14 mouse cellular contexts compared by ENCODE assay signal in the genomic region with DNA sequence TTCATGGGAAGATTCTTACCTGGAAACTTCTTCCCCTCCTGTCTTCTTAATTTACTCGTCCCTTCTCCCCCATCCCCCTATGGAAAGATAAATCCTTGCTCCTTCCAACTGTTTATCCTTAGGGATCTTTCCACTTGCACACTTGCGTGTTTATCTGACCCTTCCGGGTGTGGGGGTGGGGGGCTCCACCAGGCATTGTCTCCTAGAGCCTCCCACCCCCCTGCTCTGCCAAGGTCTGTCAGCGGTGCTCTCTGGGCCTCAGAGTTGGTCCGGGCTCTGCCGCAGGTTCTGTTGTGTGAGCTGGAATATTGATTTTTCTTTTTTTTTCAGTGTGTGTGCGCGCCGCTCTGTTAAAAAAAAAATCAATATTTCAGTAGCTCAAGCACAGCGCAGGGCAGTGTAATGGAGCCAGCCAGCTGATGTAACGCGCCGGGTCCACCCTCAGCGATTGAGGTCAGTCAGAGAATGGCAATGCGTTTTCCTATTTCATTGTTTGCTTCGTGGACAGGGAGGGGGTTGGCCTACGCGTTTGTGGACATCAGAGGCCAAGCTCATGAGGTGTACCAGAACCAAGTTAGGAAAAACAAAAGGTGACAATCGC.
A peak's percentile ranks its signal among the peaks of the same experiment; 100 is the strongest.
DNase-seq lines count a peak whose midpoint lies in the region; ATAC-seq lines count a peak whose summit lies in the region.
"Had no signal": no experiment of that assay in that cellular context is flagged by ENCODE, and none has a peak within 500 bp of the region (broad histone marks: within the 10 kb centered on the region; RNA-seq: fewer than 3 reads in every experiment).

No protein-coding gene starts in this region.

- no peak overlapping the region for H3K4me2 ChIP-seq in forebrain, embryonic 11.5 days (ENCODE audit: low read depth, low read length, severe bottlenecking)
- no peak overlapping the region for H3K4me2 ChIP-seq in forebrain, embryonic 16.5 days (ENCODE audit: low read length)
- 0 out of 2 replicates have a peak overlapping the region, but pooled peaks have one; percentile 11 for H3K4me2 ChIP-seq in hindbrain, embryonic 15.5 days
- peak overlapping the region; percentile 92 for H3K4me2 ChIP-seq in liver, embryonic 15.5 days
- H3K4me2 ChIP-seq in neural tube, embryonic 15.5 days: no peak overlapping the region

- no peaks in the 10 kb centered on the region for H3K27me3 ChIP-seq in forebrain, embryonic 11.5 days (ENCODE audit: control insufficient read depth, insufficient read depth, low read length)
- 0 out of 2 replicates have a peak, but pooled peaks cover 2% of the 10 kb centered on the region for H3K27me3 ChIP-seq in forebrain, embryonic 16.5 days (replicated peaks; ENCODE audit: control insufficient read depth, insufficient read depth, low read length)
- peaks cover 10% of the 10 kb centered on the region for H3K27me3 ChIP-seq in hindbrain, embryonic 15.5 days
- H3K27me3 ChIP-seq in liver, embryonic 15.5 days: peaks cover 13% of the 10 kb centered on the region
- H3K27me3 ChIP-seq in neural tube, embryonic 15.5 days (replicated peaks): peaks cover 18% of the 10 kb centered on the region; the same call in 1 of the 2 replicates

- peak; percentile 50 for DNase-seq in forebrain, embryonic 11.5 days (ENCODE audit: low spot score)
- DNase-seq in testis, postnatal 10 days (ENCODE audit: low spot score): no peak
- DNase-seq: cerebellum, adult 11-12 months; kidney, adult 11 months; thymus, adult 18-20 months had no signal

- H3K9ac ChIP-seq in forebrain, embryonic 11.5 days (ENCODE audit: low read length): no peak overlapping the region
- H3K9ac ChIP-seq in forebrain, embryonic 16.5 days (replicated peaks; ENCODE audit: low read depth, low read length): no peak overlapping the region
- no peak overlapping the region for H3K9ac ChIP-seq in hindbrain, embryonic 15.5 days
- no peak overlapping the region for H3K9ac ChIP-seq in liver, embryonic 15.5 days
- no peak overlapping the region for H3K9ac ChIP-seq in neural tube, embryonic 15.5 days (replicated peaks)
- H3K9ac ChIP-seq: forebrain, embryonic 15.5 days had no signal

- 86% methylated on average over 19 of the region's 19 CpGs for WGBS in forebrain, embryonic 11.5 days
- 85% methylated on average over 19 of the region's 19 CpGs for WGBS in forebrain, embryonic 16.5 days
- WGBS in hindbrain, embryonic 15.5 days: 75% methylated on average over 19 of the region's 19 CpGs
- 73% methylated on average over 19 of the region's 19 CpGs for WGBS in liver, embryonic 15.5 days (ENCODE audit: insufficient replicate concordance)
- WGBS in neural tube, embryonic 15.5 days: 77% methylated on average over 19 of the region's 19 CpGs

- no peak for ATAC-seq in forebrain, embryonic 11.5 days (replicated peaks; ENCODE audit: low FRiP score)
- ATAC-seq in forebrain, embryonic 16.5 days: no peak
- no peak for ATAC-seq in hindbrain, embryonic 15.5 days (ENCODE audit: low FRiP score, low read depth)
- ATAC-seq in liver, embryonic 15.5 days (ENCODE audit: insufficient read depth): peak; percentile 22; the same call in 1 of the 2 replicates
- ATAC-seq in neural tube, embryonic 15.5 days (ENCODE audit: low FRiP score): 0 out of 2 replicates have a peak, but pooled peaks have one; percentile 21
- ATAC-seq in megakaryocyte-erythroid progenitor cell, adult 5-6 weeks (replicated peaks; ENCODE audit: low FRiP score, low TSS enrichment, poor library complexity, severe bottlenecking): no peak
- no peak for ATAC-seq in erythroblast, adult 5-6 weeks (replicated peaks; ENCODE audit: low FRiP score, poor library complexity, severe bottlenecking)
- ATAC-seq: forebrain, embryonic 15.5 days had no signal

- no peak overlapping the region for H3K4me3 ChIP-seq in forebrain, embryonic 11.5 days (ENCODE audit: low read depth, low read length)
- H3K4me3 ChIP-seq in forebrain, embryonic 16.5 days (replicated peaks; ENCODE audit: low read length): no peak overlapping the region
- H3K4me3 ChIP-seq in hindbrain, embryonic 15.5 days: no peak overlapping the region
- 0 out of 2 replicates have a peak overlapping the region, but pooled peaks have one; percentile 16 for H3K4me3 ChIP-seq in liver, embryonic 15.5 days (replicated peaks)
- no peak overlapping the region for H3K4me3 ChIP-seq in neural tube, embryonic 15.5 days (replicated peaks)
- H3K4me3 ChIP-seq: forebrain, embryonic 15.5 days had no signal

- H3K27ac ChIP-seq in forebrain, embryonic 11.5 days (ENCODE audit: low read depth, low read length): no peak overlapping the region
- H3K27ac ChIP-seq in forebrain, embryonic 16.5 days (ENCODE audit: low read length): no peak overlapping the region
- H3K27ac ChIP-seq in hindbrain, embryonic 15.5 days (replicated peaks): 0 out of 2 replicates have a peak overlapping the region, but pooled peaks have one; percentile 25
- H3K27ac ChIP-seq in liver, embryonic 15.5 days (replicated peaks): peak overlapping the region; percentile 31; the same call in 1 of the 2 replicates
- H3K27ac ChIP-seq in neural tube, embryonic 15.5 days (replicated peaks): no peak overlapping the region
- H3K27ac ChIP-seq: embryonic facial prominence, embryonic 10.5 days; forebrain, embryonic 15.5 days had no signal

- H3K36me3 ChIP-seq in forebrain, embryonic 11.5 days (ENCODE audit: control insufficient read depth, insufficient read depth, low read length): no peaks in the 10 kb centered on the region
- no peaks in the 10 kb centered on the region for H3K36me3 ChIP-seq in forebrain, embryonic 16.5 days (ENCODE audit: control insufficient read depth, insufficient read depth)
- no peaks in the 10 kb centered on the region for H3K36me3 ChIP-seq in hindbrain, embryonic 15.5 days
- H3K36me3 ChIP-seq in liver, embryonic 15.5 days (replicated peaks): no peaks in the 10 kb centered on the region
- no peaks in the 10 kb centered on the region for H3K36me3 ChIP-seq in neural tube, embryonic 15.5 days
- H3K36me3 ChIP-seq: embryonic facial prominence, embryonic 10.5 days; forebrain, embryonic 15.5 days had no signal

- peaks cover 4% of the 10 kb centered on the region; the same call in 1 of the 2 replicates for H3K4me1 ChIP-seq in forebrain, embryonic 11.5 days (replicated peaks; ENCODE audit: control insufficient read depth, insufficient read depth, low read length)
- peaks cover 14% of the 10 kb centered on the region for H3K4me1 ChIP-seq in forebrain, embryonic 16.5 days (replicated peaks; ENCODE audit: control insufficient read depth, insufficient read depth, low read length)
- H3K4me1 ChIP-seq in hindbrain, embryonic 15.5 days (replicated peaks): peaks cover 18% of the 10 kb centered on the region
- H3K4me1 ChIP-seq in liver, embryonic 15.5 days (replicated peaks): peaks cover 28% of the 10 kb centered on the region
- H3K4me1 ChIP-seq in neural tube, embryonic 15.5 days: peaks cover 12% of the 10 kb centered on the region

- no peaks in the 10 kb centered on the region for H3K9me3 ChIP-seq in forebrain, embryonic 11.5 days (ENCODE audit: control insufficient read depth, low read length)
- H3K9me3 ChIP-seq in forebrain, embryonic 16.5 days (ENCODE audit: control insufficient read depth, low read length): no peaks in the 10 kb centered on the region
- no peaks in the 10 kb centered on the region for H3K9me3 ChIP-seq in hindbrain, embryonic 15.5 days
- no peaks in the 10 kb centered on the region for H3K9me3 ChIP-seq in liver, embryonic 15.5 days (replicated peaks)
- no peaks in the 10 kb centered on the region for H3K9me3 ChIP-seq in neural tube, embryonic 15.5 days (replicated peaks)
- H3K9me3 ChIP-seq: embryonic facial prominence, embryonic 10.5 days; forebrain, embryonic 15.5 days; G1E had no signal

Comparison
In these comparisons a context has a peak if more than half of its experiments do, and no peak if none do; other contexts are left out.
1. ATAC-seq: peak in liver, embryonic 15.5 days (single experiment) and neural tube, embryonic 15.5 days (single experiment); none in forebrain, embryonic 11.5 days (single experiment), forebrain, embryonic 16.5 days (single experiment), hindbrain, embryonic 15.5 days (single experiment), megakaryocyte-erythroid progenitor cell, adult 5-6 weeks (single experiment) and erythroblast, adult 5-6 weeks (single experiment).
2. H3K27ac ChIP-seq: peak in hindbrain, embryonic 15.5 days (single experiment) and liver, embryonic 15.5 days (single experiment); none in forebrain, embryonic 11.5 days (single experiment), forebrain, embryonic 16.5 days (single experiment) and neural tube, embryonic 15.5 days (single experiment).
3. H3K4me2 ChIP-seq: peak in hindbrain, embryonic 15.5 days (single experiment) and liver, embryonic 15.5 days (single experiment); none in forebrain, embryonic 11.5 days (single experiment), forebrain, embryonic 16.5 days (single experiment) and neural tube, embryonic 15.5 days (single experiment).